Mouse (Mus musculus) left cerebral cortex, adult 8-10 months (tissue): Measurements from ENCODE around the gene Riox1. TPM values are rescaled to one million over a fixed set of nuclear protein-coding genes. Genes with fewer than 3 reads are reported as not detected.

Source experiments
- total RNA-seq, 4 experiments: library from RNA; stranded (reverse); gene quantifications; 2 replicates each; pipeline ENCODE4 v1.2.4; 2022

Riox1 gene
- total RNA-seq, 4 experiments from 2014 or later: 15.6 to 19.2 (median 16.2) TPM

Other genes starting within 250 kb of the Riox1 start
- gene Papln, start 187.0 kb upstream of the Riox1 start, total RNA-seq: 10 to 100 TPM in 3 of 4 experiments, 1 to 10 TPM in 1; 9.8 to 14.9 (median 13.4) TPM
- gene Numb, start 28.7 kb upstream of the Riox1 start, total RNA-seq: 10 to 100 TPM; 57.3 to 67.8 (median 60.5) TPM
- gene Heatr4, start 34.2 kb downstream of the Riox1 start, total RNA-seq: not detected
- 1 to 10 TPM; 8.1 to 9.4 (median 8.8) TPM for gene Acot2, start 37.3 kb downstream of the Riox1 start, total RNA-seq
- 10 to 100 TPM; 13.7 to 20.6 (median 17.5) TPM for gene Acot1, start 58.9 kb downstream of the Riox1 start, total RNA-seq
- gene Acot4, start 87.8 kb downstream of the Riox1 start, total RNA-seq: 1 to 10 TPM; 2.1 to 2.9 (median 2.3) TPM
- gene Gm49366, start 88.3 kb downstream of the Riox1 start, total RNA-seq: 1 to 10 TPM in 1 of 4 experiments, not detected in 3; 1.3 TPM
- gene Acot3, start 101.5 kb downstream of the Riox1 start, total RNA-seq: 1 to 10 TPM; 2.0 to 3.2 (median 2.5) TPM
- 1 to 10 TPM; 2.4 to 3.7 (median 3.5) TPM for gene Acot5, start 118.7 kb downstream of the Riox1 start, total RNA-seq
- 1 to 10 TPM; 4.1 to 4.9 (median 4.1) TPM for gene Acot6, start 150.0 kb downstream of the Riox1 start, total RNA-seq
- gene Dnal1, start 163.8 kb downstream of the Riox1 start, total RNA-seq: 10 to 100 TPM; 72.6 to 93.3 (median 83.6) TPM
- 1 to 10 TPM; 5.1 to 6.3 (median 5.8) TPM for gene Pnma1, start 197.9 kb downstream of the Riox1 start, total RNA-seq